Mouse (Mus musculus) myocyte (in vitro differentiated cells): ENCODE measurements around the gene Fabp2.

Experiments
- CEBPB ChIP-seq: IDR thresholded peaks from 2 replicates; pipeline ENCODE4 v1.6.1; 2011; ENCODE audit warnings: mild to moderate bottlenecking, moderate library complexity; ENCODE audit not compliant: poor library complexity, insufficient read depth, severe bottlenecking
- E2F4 ChIP-seq: IDR thresholded peaks from one replicate; pipeline ENCODE4 v1.6.1; 2011; ENCODE audit warnings: mild to moderate bottlenecking, control low read depth, moderate library complexity; ENCODE audit not compliant: insufficient read depth
- MAX ChIP-seq: IDR thresholded peaks from one replicate; pipeline ENCODE4 v1.6.1; 2011; ENCODE audit warnings: low read depth, mild to moderate bottlenecking, control low read depth
- MYOD1 ChIP-seq, 3 experiments: IDR thresholded peaks; one replicate each; pipeline ENCODE4 v1.6.1; 2011; ENCODE audit warnings: control low read depth in 2 of 3, low read depth in 2 of 3, mild to moderate bottlenecking in 2 of 3, moderate library complexity in 1 of 3; ENCODE audit not compliant: insufficient read length in 2 of 3, control insufficient read depth in 1 of 3
- MYOG ChIP-seq, 3 experiments: IDR thresholded peaks; one replicate each; pipeline ENCODE4 v1.6.1; 2011; ENCODE audit warnings: control low read depth in 2 of 3, low read depth in 2 of 3, mild to moderate bottlenecking in 2 of 3; ENCODE audit not compliant: insufficient read length in 2 of 3, control insufficient read depth in 1 of 3, insufficient read depth in 1 of 3
- POLR2A ChIP-seq: IDR thresholded peaks from one replicate; pipeline ENCODE4 v1.6.1; 2011; ENCODE audit warnings: low read depth, mild to moderate bottlenecking, control low read depth, moderate library complexity; ENCODE audit not compliant: insufficient read length
- POLR2AphosphoS2 ChIP-seq: IDR thresholded peaks from one replicate; pipeline ENCODE4 v1.6.1; 2011; ENCODE audit warnings: low read depth, control low read depth; ENCODE audit not compliant: insufficient read length
- REST ChIP-seq: IDR thresholded peaks from one replicate; pipeline ENCODE4 v1.6.1; 2011; ENCODE audit warnings: mild to moderate bottlenecking, control low read depth, moderate library complexity; ENCODE audit not compliant: insufficient read depth, insufficient read length
- SRF ChIP-seq: IDR thresholded peaks from one replicate; pipeline ENCODE4 v1.6.1; 2011; ENCODE audit warnings: low read depth; ENCODE audit not compliant: control insufficient read depth, insufficient read length
- USF1 ChIP-seq: IDR thresholded peaks from one replicate; pipeline ENCODE4 v1.6.1; 2011; ENCODE audit warnings: low read depth, mild to moderate bottlenecking, control low read depth, moderate library complexity

DNA sequence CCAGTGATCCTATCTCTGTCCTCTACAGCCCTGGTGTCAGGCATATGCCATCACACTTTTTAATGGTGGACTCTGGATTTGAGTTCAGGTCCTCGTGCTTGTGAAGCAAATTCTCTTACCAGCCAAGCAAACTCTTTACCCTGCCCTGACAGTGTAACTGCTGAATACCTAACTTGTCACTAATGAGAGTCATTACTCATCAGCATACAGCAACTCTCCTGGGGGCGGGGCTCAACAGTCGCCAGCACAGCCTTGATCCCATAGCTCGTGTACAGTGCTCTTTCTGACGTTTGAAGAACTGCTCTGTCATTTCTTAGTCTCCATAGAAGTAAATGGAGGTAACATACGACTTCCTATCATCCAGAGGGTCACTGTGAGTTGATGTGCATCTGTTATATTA is 3.4 kb downstream of the Fabp2 start:
- TF ChIP-seq MYOD1 (IDR thresholded peaks at IDR 0.05; ENCODE audit: control insufficient read depth in 1 of 3, insufficient read length in 2 of 3, low read depth in 2 of 3) = no peak
- TF ChIP-seq POLR2A = no peak
- no peak for TF ChIP-seq MAX
- no peak for TF ChIP-seq REST
- no peak for TF ChIP-seq E2F4
- no peak for TF ChIP-seq POLR2AphosphoS2
- no peak for TF ChIP-seq USF1
- TF ChIP-seq MYOG (IDR thresholded peaks at IDR 0.05; ENCODE audit: control insufficient read depth in 1 of 3, insufficient read depth in 1 of 3, insufficient read length in 2 of 3, low read depth in 2 of 3) = no peak
- no peak for TF ChIP-seq CEBPB
- no peak for TF ChIP-seq SRF
